Mouse (Mus musculus): Measurements from ENCODE around the gene Flnb. TPM values are rescaled to one million over a fixed set of nuclear protein-coding genes. Genes with fewer than 3 reads are reported as not detected.

The Flnb gene
- total and polyA plus RNA-seq, 3 experiments: 0.43 to 2.0 (median 1.8) TPM

- ATAC-seq (ENCODE audit: extremely low read depth, insufficient number of reproducible peaks, low FRiP score, poor library complexity, severe bottlenecking) (peak; percentile 83), DNase-seq (ENCODE audit: low spot score) (peak; percentile 70)
- TF ChIP-seq GATA2 (IDR thresholded peaks at IDR 0.05; ENCODE audit: borderline replicate concordance, low read depth, low read length): no peak
- TF ChIP-seq GATA1 (IDR thresholded peaks at IDR 0.05; ENCODE audit: borderline replicate concordance, low read length): no peak
- TF ChIP-seq TAL1 (conservative IDR thresholded peaks at IDR 0.05; ENCODE audit: low read depth, low read length): no peak
- TF ChIP-seq POLR2AphosphoS5 (IDR thresholded peaks at IDR 0.05; ENCODE audit: insufficient replicate concordance, low read depth, low read length): no peak
- no peak for TF ChIP-seq CTCF (IDR thresholded peaks at IDR 0.05; ENCODE audit: low read depth, low read length)
Measured at GRCm38 (mm10) chr14:7889834-7890233, 72.1 kb downstream of the Flnb start.

GRCm38 (mm10) chr14:7891401-7891800, 73.6 kb downstream of the Flnb start:
- H3K36me3 ChIP-seq (replicated peaks): no peaks in the 10 kb centered on the region

More at GRCm38 (mm10) chr14:7889834-7890233, 72.1 kb downstream of the Flnb start:
- H3K27me3 ChIP-seq (ENCODE audit: insufficient read depth, low read length): no peaks in the 10 kb centered on the region; the same call in 1 of the 2 replicates
- H3K4me1 ChIP-seq (ENCODE audit: insufficient read depth, low read depth, low read length): peaks cover 82% of the 10 kb centered on the region
- no peaks in the 10 kb centered on the region for H3K36me3 ChIP-seq (replicated peaks)
- no peaks in the 10 kb centered on the region for H3K9me3 ChIP-seq (replicated peaks)
- H3K4me3 ChIP-seq (ENCODE audit: low read depth, low read length): peak overlapping the region; percentile 40; the same call in 1 of the 2 replicates

GRCm38 (mm10) chr14:7896126-7896525, 78.4 kb downstream of the Flnb start:
- no peaks in the 10 kb centered on the region for H3K9me3 ChIP-seq (replicated peaks)
- H3K4me3 ChIP-seq (ENCODE audit: low read depth, low read length): no peak overlapping the region
- H3K4me1 ChIP-seq (ENCODE audit: insufficient read depth, low read depth, low read length): peaks cover 63% of the 10 kb centered on the region
- no peaks in the 10 kb centered on the region; the same call in 1 of the 2 replicates for H3K27me3 ChIP-seq (ENCODE audit: insufficient read depth, low read length)
- DNase-seq (ENCODE audit: low spot score): no peak
- no peaks in the 10 kb centered on the region for H3K36me3 ChIP-seq (replicated peaks)
- no peak for ATAC-seq (ENCODE audit: extremely low read depth, insufficient number of reproducible peaks, low FRiP score, poor library complexity, severe bottlenecking)
- no peak for TF ChIP-seq GATA2 (IDR thresholded peaks at IDR 0.05; ENCODE audit: borderline replicate concordance, low read depth, low read length)
- no peak for TF ChIP-seq TAL1 (conservative IDR thresholded peaks at IDR 0.05; ENCODE audit: low read depth, low read length)
- no peak for TF ChIP-seq CTCF (IDR thresholded peaks at IDR 0.05; ENCODE audit: low read depth, low read length)
- TF ChIP-seq POLR2AphosphoS5 (IDR thresholded peaks at IDR 0.05; ENCODE audit: insufficient replicate concordance, low read depth, low read length): no peak
- no peak for TF ChIP-seq GATA1 (IDR thresholded peaks at IDR 0.05; ENCODE audit: borderline replicate concordance, low read length)

More at GRCm38 (mm10) chr14:7891401-7891800, 73.6 kb downstream of the Flnb start:
- H3K27me3 ChIP-seq (ENCODE audit: insufficient read depth, low read length): no peaks in the 10 kb centered on the region; the same call in 1 of the 2 replicates
- peaks cover 76% of the 10 kb centered on the region for H3K4me1 ChIP-seq (ENCODE audit: insufficient read depth, low read depth, low read length)
- H3K4me3 ChIP-seq (ENCODE audit: low read depth, low read length): no peak overlapping the region
- no peak for ATAC-seq (ENCODE audit: extremely low read depth, insufficient number of reproducible peaks, low FRiP score, poor library complexity, severe bottlenecking)
- DNase-seq (ENCODE audit: low spot score): no peak
- TF ChIP-seq POLR2AphosphoS5 (IDR thresholded peaks at IDR 0.05; ENCODE audit: insufficient replicate concordance, low read depth, low read length): no peak
- H3K9me3 ChIP-seq (replicated peaks): no peaks in the 10 kb centered on the region

- Histone ChIP-seq H3K4me3 (ENCODE audit: low read depth, low read length) (no peak overlapping the region), H3K9me3 (replicated peaks) (no peaks in the 10 kb centered on the region), H3K27me3 (ENCODE audit: insufficient read depth, low read length) (no peaks in the 10 kb centered on the region; the same call in 1 of the 2 replicates), H3K36me3 (replicated peaks) (no peaks in the 10 kb centered on the region), H3K4me1 (ENCODE audit: insufficient read depth, low read depth, low read length) (peaks cover 63% of the 10 kb centered on the region)
- no peak for TF ChIP-seq GATA1 (IDR thresholded peaks at IDR 0.05; ENCODE audit: borderline replicate concordance, low read length)
- no peak for TF ChIP-seq GATA2 (IDR thresholded peaks at IDR 0.05; ENCODE audit: borderline replicate concordance, low read depth, low read length)
- no peak for TF ChIP-seq TAL1 (conservative IDR thresholded peaks at IDR 0.05; ENCODE audit: low read depth, low read length)
- TF ChIP-seq POLR2AphosphoS5 (IDR thresholded peaks at IDR 0.05; ENCODE audit: insufficient replicate concordance, low read depth, low read length): no peak
- TF ChIP-seq CTCF (IDR thresholded peaks at IDR 0.05; ENCODE audit: low read depth, low read length): no peak
- no peak for ATAC-seq (ENCODE audit: extremely low read depth, insufficient number of reproducible peaks, low FRiP score, poor library complexity, severe bottlenecking)
- no peak for DNase-seq (ENCODE audit: low spot score)
Measured at GRCm38 (mm10) chr14:7896699-7897098, 78.9 kb downstream of the Flnb start.

- no peak for DNase-seq (ENCODE audit: low spot score)
- Histone ChIP-seq H3K4me1 (ENCODE audit: insufficient read depth, low read depth, low read length) (peaks cover 61% of the 10 kb centered on the region), H3K36me3 (replicated peaks) (no peaks in the 10 kb centered on the region), H3K9me3 (replicated peaks) (no peaks in the 10 kb centered on the region), H3K4me3 (ENCODE audit: low read depth, low read length) (no peak overlapping the region), H3K27me3 (ENCODE audit: insufficient read depth, low read length) (no peaks in the 10 kb centered on the region; the same call in 1 of the 2 replicates)
- TF ChIP-seq GATA2 (IDR thresholded peaks at IDR 0.05; ENCODE audit: borderline replicate concordance, low read depth, low read length): no peak
- TF ChIP-seq GATA1 (IDR thresholded peaks at IDR 0.05; ENCODE audit: borderline replicate concordance, low read length): no peak
- no peak for TF ChIP-seq CTCF (IDR thresholded peaks at IDR 0.05; ENCODE audit: low read depth, low read length)
- no peak for TF ChIP-seq POLR2AphosphoS5 (IDR thresholded peaks at IDR 0.05; ENCODE audit: insufficient replicate concordance, low read depth, low read length)
- no peak for TF ChIP-seq TAL1 (conservative IDR thresholded peaks at IDR 0.05; ENCODE audit: low read depth, low read length)
- ATAC-seq (ENCODE audit: extremely low read depth, insufficient number of reproducible peaks, low FRiP score, poor library complexity, severe bottlenecking): no peak
Measured at GRCm38 (mm10) chr14:7899986-7900385, 82.2 kb downstream of the Flnb start.

- no peaks in the 10 kb centered on the region for H3K36me3 ChIP-seq (replicated peaks)
- no peak for ATAC-seq (ENCODE audit: extremely low read depth, insufficient number of reproducible peaks, low FRiP score, poor library complexity, severe bottlenecking)
- TF ChIP-seq POLR2AphosphoS5 (IDR thresholded peaks at IDR 0.05; ENCODE audit: insufficient replicate concordance, low read depth, low read length) (no peak), GATA2 (IDR thresholded peaks at IDR 0.05; ENCODE audit: borderline replicate concordance, low read depth, low read length) (no peak), CTCF (IDR thresholded peaks at IDR 0.05; ENCODE audit: low read depth, low read length) (no peak), TAL1 (conservative IDR thresholded peaks at IDR 0.05; ENCODE audit: low read depth, low read length) (no peak), GATA1 (IDR thresholded peaks at IDR 0.05; ENCODE audit: borderline replicate concordance, low read length) (no peak)
Measured at GRCm38 (mm10) chr14:7900481-7901049, 82.8 kb downstream of the Flnb start.

More at GRCm38 (mm10) chr14:7900481-7901049, 82.8 kb downstream of the Flnb start:
- Histone ChIP-seq H3K4me3 (ENCODE audit: low read depth, low read length) (no peak overlapping the region), H3K4me1 (ENCODE audit: insufficient read depth, low read depth, low read length) (peaks cover 62% of the 10 kb centered on the region), H3K9me3 (replicated peaks) (no peaks in the 10 kb centered on the region), H3K27me3 (ENCODE audit: insufficient read depth, low read length) (no peaks in the 10 kb centered on the region; the same call in 1 of the 2 replicates)
- no peak for DNase-seq (ENCODE audit: low spot score)

All from G1E (cell line).